Mouse (Mus musculus) right cerebral cortex, adult 18-20 months (tissue): ENCODE measurements at regions not wholly inside any gene's neighbourhood (a gene's known extent, or its start where the extent isn't known, plus 50 kb on each side); places are given as distances from the start of the nearest gene placed in this dataset.
A peak's percentile ranks its signal among the peaks of the same experiment; 100 is the strongest.

Source experiments
- DNase-seq: peaks from one replicate; pipeline ENCODE4 v3.0.0; 2022; ENCODE audit warnings: mixed read lengths

DNA sequence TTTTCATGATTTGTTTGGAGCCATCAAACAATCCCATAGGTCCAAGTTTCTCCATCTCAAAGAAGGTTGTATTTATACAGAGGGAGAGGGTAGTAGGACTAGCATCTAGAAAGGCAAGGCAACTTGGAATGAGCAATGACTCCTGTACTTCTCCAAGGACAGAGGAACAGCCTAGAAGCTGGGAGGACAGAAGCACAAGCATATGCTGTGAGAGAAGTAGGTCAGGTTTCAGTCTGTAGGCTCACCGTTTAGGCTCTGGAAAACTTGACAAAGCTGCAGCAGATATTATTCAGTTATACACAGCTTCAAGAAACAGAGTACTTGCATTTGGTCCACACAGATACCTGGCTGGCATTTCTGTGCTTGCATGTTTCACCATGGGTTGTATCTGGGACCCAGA, 131.5 kb upstream of the B3gat1 start:
- DNase-seq: no peak

DNA sequence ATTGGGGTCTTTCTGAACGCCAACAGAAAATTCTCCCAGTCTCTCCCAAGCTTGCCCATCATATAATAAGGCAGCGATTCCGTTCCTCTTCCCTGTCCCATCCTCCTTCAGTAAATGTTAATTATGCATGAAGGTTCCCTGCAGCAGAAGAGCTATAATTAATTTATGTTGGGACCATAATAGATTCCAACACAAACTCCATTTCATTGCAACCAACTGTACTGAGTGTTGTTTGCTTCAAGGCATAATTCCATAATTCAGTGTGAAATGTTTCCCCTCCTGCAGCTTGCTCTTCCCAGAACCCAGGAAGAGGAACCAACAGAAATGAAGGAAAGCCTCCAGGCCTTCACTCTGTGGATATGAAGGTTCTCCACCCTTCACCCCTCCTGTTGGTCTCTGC, 129.0 kb upstream of the B3gat1 start:
- DNase-seq: no peak

DNA sequence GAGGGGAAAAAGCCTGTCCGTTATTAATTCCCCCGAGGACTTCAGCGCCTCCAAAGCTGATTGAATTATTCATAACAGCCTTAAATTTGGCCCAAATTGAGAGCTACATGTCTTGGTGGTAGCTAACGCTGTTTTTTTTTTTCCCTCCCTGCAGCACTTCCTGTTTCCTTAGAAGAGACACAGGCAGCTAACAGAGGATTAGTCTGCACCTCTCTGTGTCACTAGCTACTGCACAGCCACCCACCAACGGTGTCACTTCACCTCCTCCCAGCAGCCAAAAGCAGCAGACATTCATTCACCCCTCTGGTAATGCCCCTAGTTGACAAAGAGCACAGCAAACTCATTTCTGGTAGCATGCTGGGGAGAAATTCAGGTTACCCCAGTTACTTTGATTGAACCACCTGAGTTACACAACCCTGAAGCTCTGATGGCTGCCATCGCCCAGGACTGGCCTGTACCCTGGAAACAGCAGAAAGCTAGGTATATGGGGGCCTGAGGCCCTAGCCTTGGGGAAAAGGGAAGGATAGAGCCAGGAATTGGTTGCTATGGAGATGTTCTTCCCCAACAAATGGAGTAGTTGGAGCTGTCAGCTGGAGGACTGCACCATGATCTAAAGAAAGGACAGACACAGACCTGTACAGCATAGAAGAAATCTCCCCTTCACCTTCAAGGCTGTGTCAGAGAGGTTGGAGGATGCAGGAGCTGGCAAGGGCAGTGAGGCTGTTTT, 121.7 kb upstream of the B3gat1 start:
- peak; percentile 32 for DNase-seq

DNA sequence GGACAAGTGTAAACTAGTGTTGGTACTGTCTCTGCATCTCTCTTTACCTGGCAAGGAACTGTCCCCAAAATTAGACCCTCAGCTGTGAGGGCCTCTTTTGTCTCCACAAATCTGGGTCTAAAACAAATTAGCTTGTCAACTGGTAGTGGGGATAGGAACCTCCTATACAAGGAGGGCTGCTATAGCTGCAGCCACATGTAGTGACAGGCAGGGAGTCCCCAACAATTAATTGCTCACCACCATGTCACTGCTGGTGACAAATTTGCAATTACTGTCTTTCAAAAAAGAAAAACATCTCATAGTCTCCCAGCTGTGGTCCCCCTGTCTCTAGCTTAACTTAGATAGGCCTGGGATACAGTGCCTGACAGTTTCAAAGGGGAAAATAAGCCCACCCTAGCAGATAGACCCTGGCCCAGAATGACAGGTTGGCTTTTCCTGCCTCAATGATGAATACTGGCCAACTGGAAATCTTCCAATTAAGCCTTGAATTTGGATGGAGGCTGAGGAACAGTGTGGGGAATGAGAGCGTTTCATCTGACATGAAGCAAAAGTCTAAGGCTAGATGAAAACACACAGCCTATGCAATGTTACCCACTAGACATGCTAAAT, 110.6 kb upstream of the B3gat1 start:
- DNase-seq: no peak

DNA sequence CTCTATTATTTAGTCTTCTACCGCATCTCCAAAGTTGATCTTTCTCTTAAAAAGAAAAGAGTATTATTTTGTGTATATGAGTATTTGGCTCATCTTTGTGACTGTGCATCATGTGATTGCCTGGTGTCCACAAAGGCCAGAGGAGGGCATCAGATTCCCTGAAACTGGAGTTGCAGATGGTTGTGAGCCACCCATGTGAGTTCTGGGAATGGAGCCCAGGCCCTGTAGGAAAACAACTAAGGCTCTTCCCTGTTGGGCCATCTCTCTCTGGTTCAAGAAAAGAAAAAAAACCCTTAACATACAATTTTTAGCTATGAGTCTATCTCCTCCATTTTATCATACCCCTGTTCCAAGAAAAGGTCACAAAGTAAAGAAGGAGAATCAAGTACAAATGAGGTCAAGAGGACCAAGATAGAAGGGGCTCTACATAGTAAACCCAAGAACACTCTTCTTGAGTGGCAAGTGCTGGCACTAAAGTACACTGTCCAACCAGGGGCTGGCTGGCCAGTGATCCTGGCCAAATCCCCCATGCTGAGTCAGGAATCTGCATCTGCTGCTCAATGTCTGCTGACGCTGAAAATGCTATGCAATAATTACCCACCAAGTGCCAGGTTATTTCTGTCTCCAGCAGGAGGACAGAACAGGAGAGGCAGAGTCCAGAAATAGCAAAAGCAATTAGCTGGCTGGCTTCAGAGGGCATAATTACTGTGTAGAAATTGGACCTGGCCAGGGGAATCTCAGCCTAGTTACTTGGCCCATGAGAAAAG, 108.2 kb upstream of the B3gat1 start:
- no peak for DNase-seq

- peak; percentile 78 for DNase-seq
Observed at GRCm38 (mm10) chr9:26632891-26633650, 100.5 kb upstream of the B3gat1 start.

DNA sequence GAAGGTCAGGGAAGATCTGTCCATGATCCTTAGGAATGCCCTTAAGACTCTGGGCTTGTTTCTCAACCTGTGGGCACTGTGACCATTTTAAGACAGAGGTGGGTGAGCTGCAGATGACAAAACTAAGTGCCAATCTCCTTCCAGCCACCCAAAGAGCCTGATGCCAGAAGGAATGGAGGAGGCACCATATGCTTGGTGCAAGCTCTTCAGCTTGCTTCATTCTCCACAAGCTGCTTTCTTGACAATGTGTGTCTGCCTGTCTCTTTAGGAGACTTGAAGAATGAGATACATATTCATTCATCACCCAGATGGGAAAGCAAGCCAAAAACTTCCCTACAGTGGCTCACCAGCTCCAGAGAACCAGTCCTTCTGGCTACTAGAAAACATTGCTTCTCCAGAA, 98.3 kb upstream of the B3gat1 start:
- peak; percentile 89 for DNase-seq

GRCm38 (mm10) chr9:26638586-26638985, 94.9 kb upstream of the B3gat1 start:
- no peak for DNase-seq

DNA sequence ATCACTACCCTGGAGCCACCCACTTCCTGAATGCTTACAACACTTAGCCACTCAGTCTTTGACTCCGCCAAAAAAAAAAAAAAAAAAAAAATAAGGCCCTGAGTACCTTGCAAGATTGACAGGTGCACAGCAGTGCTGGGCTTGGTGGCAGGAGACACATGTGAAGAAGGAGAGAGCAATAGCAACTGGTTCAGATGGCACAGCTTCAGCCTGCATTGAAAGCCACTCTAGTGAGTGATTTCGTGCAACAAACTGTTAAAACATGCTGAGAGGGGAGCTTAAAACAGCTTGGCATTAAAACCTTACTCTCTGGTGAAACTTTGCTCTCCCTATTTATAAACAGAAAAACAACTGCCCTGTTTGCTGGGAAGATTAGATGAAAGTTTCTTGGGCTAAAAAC, 91.2 kb upstream of the B3gat1 start:
- DNase-seq: no peak

- DNase-seq: peak; percentile 20
Observed at GRCm38 (mm10) chr9:26642831-26643230, 90.7 kb upstream of the B3gat1 start.

DNA sequence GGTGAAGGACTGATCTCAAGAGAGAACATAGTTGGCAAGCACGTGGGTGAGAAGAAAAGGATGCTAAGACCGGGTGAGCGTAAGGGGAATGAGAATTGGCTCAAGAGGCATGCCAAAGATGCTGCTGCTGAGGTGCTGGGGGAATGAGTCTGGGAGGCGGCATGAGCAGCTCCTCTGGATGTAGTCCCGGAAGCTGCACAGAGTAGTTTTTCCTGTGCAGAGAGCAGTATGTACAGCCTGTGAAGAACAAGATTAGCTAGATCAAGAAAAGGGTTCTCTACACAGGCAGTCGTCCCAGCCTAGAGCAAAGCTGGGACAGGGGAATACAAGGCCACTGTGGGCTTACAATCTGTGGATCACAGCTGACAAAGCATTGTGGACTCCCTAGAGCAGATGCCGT, 84.0 kb upstream of the B3gat1 start:
- DNase-seq: peak; percentile 48

DNA sequence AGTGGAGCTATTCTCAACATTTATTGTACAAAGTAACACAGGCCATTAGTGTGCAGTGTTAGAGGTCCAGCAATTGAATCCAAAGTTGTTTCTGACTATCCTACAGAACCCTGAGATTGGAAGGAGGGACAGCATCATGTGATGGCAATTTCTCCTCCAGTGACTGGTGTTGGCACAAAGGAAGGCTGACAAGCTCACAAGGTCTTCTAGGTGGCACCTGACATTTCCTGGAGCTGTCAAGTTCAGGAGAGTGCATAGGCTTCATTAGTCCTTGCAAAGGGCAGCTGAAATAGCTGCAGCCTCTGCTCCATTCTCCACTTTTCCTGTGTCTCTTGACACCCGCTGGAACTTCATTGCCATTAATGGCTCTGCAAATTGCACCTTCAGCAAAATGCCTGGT, 80.6 kb upstream of the B3gat1 start:
- DNase-seq: no peak

- DNase-seq: no peak
Observed at GRCm38 (mm10) chr9:26659366-26659765, 74.2 kb upstream of the B3gat1 start.

- DNase-seq: no peak
Observed at GRCm38 (mm10) chr9:26663544-26663943, 70.0 kb upstream of the B3gat1 start.

DNA sequence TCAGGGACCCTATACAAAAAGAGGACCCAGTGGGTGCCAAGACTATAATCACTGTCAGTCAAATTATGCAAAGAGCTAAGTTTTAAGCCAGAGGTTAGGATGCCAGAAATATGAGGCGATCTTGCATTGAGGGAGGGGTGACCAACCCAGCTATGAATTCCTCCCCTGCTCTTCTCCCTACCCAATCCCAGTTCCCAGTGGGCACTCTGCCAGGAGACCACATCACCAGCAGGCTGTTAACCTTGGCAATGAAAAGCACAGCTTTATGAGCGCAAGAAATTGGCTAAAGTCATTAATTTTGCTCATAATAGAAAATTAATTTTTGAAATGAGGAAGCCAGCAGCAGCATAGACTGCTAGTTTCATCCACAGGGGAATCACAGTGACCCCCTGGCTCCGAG, 65.7 kb upstream of the B3gat1 start:
- DNase-seq: no peak

- DNase-seq: no peak
Observed at GRCm38 (mm10) chr9:26674059-26674757, 59.3 kb upstream of the B3gat1 start.

GRCm38 (mm10) chr9:26678288-26678687, 55.2 kb upstream of the B3gat1 start:
- peak; percentile 74 for DNase-seq

- no peak for DNase-seq
Observed at GRCm38 (mm10) chr9:26681516-26681915, 52.0 kb upstream of the B3gat1 start.
